Mouse (Mus musculus): ENCODE results near the gene Alk. TPM values are rescaled to one million over a fixed set of nuclear protein-coding genes. Genes with fewer than 3 reads are reported as not detected.
A peak's percentile ranks its signal among the peaks of the same experiment; 100 is the strongest.

The Alk gene
- polyA plus RNA-seq, 1 experiment from 2014 or later, result 2.7 TPM

DNA sequence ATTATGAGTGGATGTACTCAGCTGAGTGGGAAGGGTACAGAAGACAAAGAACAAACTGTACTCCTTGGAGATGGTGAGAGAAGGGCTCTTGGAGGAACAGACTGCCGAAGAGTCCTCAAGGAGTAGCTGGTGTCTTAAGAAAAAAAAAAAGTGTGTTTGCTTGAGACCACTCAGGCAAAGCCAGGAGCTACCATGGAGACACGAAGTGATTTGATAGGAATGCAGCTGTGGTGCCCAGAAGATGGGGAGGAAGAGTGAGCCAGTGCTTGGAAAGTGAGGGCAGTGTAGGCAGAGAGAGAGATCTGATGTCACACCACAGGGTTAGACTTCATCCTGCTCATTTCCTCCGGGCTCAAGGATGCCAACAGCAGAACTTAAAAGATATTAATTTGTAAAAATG lies 613.2 kb downstream of the Alk start:
- no peak overlapping the region for H3K27ac ChIP-seq (replicated peaks)
- ATAC-seq (replicated peaks), result no peak
- no peaks in the 10 kb centered on the region for H3K9me3 ChIP-seq
- H3K9ac ChIP-seq (replicated peaks), result no peak overlapping the region
- no peak overlapping the region for H3K4me2 ChIP-seq (replicated peaks)
- WGBS, result 74% methylated on average over 3 of the region's 3 CpGs
- H3K4me1 ChIP-seq, result 0 out of 2 replicates have a peak, but pooled peaks cover 4% of the 10 kb centered on the region
- H3K4me3 ChIP-seq, result no peak overlapping the region
- no peaks in the 10 kb centered on the region for H3K27me3 ChIP-seq
- H3K36me3 ChIP-seq, result no peaks in the 10 kb centered on the region

DNA sequence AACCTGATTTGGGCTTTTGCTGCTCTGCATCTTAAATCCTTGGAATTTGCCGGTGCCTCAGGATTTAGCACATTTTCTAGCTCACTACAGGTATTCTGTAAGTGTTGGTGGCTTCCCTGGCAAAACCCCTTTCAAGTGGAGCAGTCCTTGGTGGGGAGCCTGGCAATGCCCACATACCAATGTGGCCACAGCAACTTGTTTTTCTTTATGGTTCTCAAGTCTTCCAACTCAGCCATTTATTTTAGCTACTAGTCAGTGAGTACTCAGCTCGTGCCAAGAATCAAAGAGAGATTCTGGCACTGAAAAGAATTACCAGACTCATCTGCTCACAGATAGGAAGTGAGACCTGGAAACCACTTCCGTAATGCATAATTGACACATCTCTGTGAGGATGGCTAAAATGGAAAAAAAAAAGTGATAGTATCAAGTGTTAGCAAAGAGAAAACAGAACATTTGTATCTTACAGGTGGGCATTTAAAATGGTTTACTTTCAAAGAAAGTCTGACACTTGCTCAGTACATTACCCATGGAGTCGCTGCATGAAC lies 614.2 kb downstream of the Alk start:
- H3K4me1 ChIP-seq, result 0 out of 2 replicates have a peak, but pooled peaks cover 4% of the 10 kb centered on the region
- H3K4me3 ChIP-seq, result no peak overlapping the region
- H3K27ac ChIP-seq (replicated peaks), result no peak overlapping the region
- no peaks in the 10 kb centered on the region for H3K27me3 ChIP-seq
- ATAC-seq (replicated peaks), result no peak
- H3K9me3 ChIP-seq, result no peaks in the 10 kb centered on the region
- no peak overlapping the region for H3K9ac ChIP-seq (replicated peaks)
- H3K4me2 ChIP-seq (replicated peaks), result no peak overlapping the region
- no peaks in the 10 kb centered on the region for H3K36me3 ChIP-seq
- 67% methylated on average over 4 of the region's 4 CpGs for WGBS

DNA sequence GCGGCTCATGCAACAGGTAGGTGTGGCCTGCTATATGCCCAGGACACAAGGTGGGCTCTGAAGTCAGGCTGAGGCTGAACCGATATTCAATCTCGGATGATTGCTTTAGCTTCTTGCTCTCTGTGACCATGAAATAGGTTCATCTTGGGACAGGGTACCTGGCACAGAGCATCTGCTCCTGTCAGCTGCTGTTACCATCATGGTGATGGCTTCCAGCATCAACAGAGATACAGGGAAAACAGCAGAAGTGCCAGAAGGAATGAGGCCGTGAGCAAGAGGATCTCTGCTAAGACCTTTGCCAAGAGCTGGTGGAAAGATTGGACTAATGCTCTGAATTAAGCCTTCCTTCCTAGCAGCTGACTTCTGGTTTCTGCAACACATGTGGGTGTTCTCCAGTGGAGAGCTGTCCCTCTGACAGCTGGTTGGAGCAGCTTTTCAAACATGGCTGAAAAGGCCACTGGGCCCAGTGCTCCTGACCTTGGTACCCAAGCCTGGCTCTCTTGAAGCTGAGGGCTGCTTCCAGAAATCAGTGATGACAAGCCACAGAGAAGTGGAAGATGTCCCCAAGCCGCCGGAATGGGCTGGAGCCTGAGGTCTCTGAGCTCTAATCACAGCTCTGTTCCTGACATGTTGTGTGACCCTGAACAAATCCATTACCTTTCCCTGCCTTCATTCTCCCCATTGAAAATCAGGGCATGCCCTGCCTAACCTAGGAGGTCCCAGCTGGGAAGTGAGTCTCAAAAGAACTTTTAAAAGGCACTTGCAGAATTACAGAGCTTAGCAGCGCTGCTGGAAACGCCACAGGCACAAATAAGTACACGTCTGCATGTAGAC lies 615.5 kb downstream of the Alk start:
- H3K4me3 ChIP-seq, result no peak overlapping the region

DNA sequence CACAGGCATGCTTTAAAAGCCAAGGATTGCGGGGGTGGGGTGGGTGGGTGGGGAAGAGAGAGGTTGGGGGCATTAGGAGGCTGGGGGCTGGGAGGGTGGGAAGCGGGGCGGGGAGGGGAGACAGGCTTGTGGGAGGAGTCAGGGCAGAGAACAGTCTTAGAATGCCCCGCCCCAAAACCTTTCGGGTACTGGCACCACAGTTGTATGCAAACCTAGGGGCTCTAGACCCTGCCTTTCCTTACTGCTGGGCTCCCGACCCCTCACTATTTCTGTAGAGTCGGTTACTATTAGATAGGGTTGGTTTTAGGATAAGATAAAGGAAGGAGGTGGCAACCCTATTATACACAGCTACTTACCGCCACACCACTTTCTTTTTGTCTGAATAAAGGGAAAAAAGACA lies 617.4 kb downstream of the Alk start:
- H3K27me3 ChIP-seq, result no peaks in the 10 kb centered on the region
- no peak overlapping the region for H3K9ac ChIP-seq (replicated peaks)
- ATAC-seq (replicated peaks), result no peak
- no peak overlapping the region for H3K4me3 ChIP-seq
- WGBS, result 47% methylated on average over 8 of the region's 8 CpGs
- H3K4me2 ChIP-seq (replicated peaks), result no peak overlapping the region
- H3K9me3 ChIP-seq, result no peaks in the 10 kb centered on the region
- H3K36me3 ChIP-seq, result no peaks in the 10 kb centered on the region
- H3K27ac ChIP-seq (replicated peaks), result no peak overlapping the region
- 0 out of 2 replicates have a peak, but pooled peaks cover 4% of the 10 kb centered on the region for H3K4me1 ChIP-seq

More for the DNA sequence above, 615.5 kb downstream of the Alk start:
- 62% methylated on average over 9 of the region's 9 CpGs for WGBS
- Histone ChIP-seq H3K27me3 (no peaks in the 10 kb centered on the region), H3K27ac (replicated peaks) (no peak overlapping the region), H3K36me3 (no peaks in the 10 kb centered on the region), H3K4me2 (replicated peaks) (no peak overlapping the region), H3K4me1 (0 out of 2 replicates have a peak, but pooled peaks cover 4% of the 10 kb centered on the region), H3K9me3 (no peaks in the 10 kb centered on the region), H3K9ac (replicated peaks) (no peak overlapping the region)
- ATAC-seq (replicated peaks), result no peak

DNA sequence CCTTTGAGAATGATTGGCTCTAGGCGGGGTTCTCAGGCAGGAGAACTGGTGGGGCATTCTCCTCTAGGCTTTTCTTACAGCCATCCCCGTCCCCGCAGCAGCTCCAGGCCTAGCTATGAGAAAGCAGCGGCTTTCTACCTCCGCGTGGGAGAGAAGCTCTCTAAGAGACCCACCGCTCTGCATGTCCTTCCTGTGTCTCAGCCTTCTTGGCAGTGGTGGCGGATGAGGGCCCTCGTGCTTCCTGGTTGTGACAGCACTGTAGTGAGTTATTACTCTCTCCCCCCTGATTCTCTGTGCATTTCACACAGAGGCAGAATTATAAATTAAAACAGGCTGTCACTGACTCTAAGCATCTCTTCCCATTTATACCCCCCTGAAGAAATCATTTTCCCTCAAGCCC lies 618.0 kb downstream of the Alk start:
- 63% methylated on average over 9 of the region's 9 CpGs for WGBS
- Histone ChIP-seq H3K4me2 (replicated peaks) (no peak overlapping the region), H3K27ac (replicated peaks) (no peak overlapping the region), H3K9me3 (no peaks in the 10 kb centered on the region), H3K4me3 (no peak overlapping the region), H3K27me3 (no peaks in the 10 kb centered on the region), H3K9ac (replicated peaks) (no peak overlapping the region), H3K36me3 (no peaks in the 10 kb centered on the region), H3K4me1 (peaks cover 4% of the 10 kb centered on the region; the same call in 1 of the 2 replicates)
- ATAC-seq (replicated peaks), result no peak

DNA sequence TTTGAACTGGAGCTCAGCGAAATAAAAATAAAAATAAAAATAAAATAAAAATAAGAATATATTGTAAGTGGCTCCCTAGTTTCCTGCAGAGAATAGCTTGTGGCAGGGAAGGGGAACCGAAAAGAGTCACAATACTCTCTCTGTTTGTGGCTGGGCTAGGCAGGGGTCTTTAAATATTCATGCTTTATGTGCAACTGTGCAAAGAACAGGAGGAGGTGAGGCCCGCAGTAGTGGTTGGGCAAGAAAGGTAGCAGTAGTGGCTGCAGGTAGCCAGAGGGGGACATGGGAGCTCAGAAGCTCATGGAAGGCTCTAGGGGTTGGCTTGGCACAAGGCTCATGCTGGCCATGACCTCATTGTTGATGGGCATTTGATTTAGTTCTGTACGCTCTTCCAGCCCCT lies 623.2 kb downstream of the Alk start:
- Histone ChIP-seq H3K27me3 (no peaks in the 10 kb centered on the region), H3K4me1 (peaks cover 34% of the 10 kb centered on the region), H3K9me3 (no peaks in the 10 kb centered on the region), H3K27ac (replicated peaks) (peak overlapping the region; percentile 78), H3K36me3 (no peaks in the 10 kb centered on the region), H3K4me3 (no peak overlapping the region), H3K4me2 (replicated peaks) (no peak overlapping the region), H3K9ac (replicated peaks) (no peak overlapping the region)
- WGBS, result 26% methylated on average over 4 of the region's 4 CpGs
- ATAC-seq (replicated peaks), result peak; percentile 51; the same call in 1 of the 2 replicates

DNA sequence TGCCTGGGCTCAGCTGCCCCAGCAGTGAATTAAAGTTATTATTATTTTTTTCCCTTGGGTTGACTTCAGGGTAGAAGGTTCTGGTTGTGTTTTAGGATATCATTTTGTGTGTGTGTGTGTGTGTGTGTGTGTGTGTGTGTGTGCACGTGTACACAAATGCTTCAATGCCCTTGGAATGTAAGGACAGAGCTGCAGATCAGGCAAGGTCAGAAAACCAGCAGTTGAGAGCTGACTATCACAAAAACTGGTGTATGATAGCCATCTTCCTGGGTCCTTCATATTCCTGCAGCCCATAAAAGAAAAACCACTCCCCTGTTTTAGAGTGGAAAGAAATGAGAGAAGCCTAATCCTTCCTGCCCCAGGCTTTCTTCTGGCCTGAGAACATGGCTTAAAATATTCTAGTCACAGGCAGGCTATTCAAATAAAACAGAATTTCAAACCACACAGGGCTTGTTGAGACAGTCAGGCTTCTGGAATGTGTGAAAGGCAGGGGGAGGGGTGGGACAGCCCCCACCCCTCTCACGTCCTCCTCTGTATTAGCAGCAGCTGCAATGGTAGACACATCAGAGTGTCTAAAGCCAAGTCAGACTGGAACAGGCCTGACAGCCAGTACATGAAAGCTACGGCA lies 623.8 kb downstream of the Alk start:
- Histone ChIP-seq H3K9ac (replicated peaks) (no peak overlapping the region), H3K4me2 (replicated peaks) (no peak overlapping the region), H3K27ac (replicated peaks) (peak overlapping the region; percentile 78), H3K27me3 (no peaks in the 10 kb centered on the region), H3K36me3 (no peaks in the 10 kb centered on the region), H3K4me3 (no peak overlapping the region), H3K4me1 (peaks cover 34% of the 10 kb centered on the region), H3K9me3 (no peaks in the 10 kb centered on the region)
- peak; percentile 96 for ATAC-seq (replicated peaks)
- 10% methylated on average over 3 of the region's 3 CpGs for WGBS

DNA sequence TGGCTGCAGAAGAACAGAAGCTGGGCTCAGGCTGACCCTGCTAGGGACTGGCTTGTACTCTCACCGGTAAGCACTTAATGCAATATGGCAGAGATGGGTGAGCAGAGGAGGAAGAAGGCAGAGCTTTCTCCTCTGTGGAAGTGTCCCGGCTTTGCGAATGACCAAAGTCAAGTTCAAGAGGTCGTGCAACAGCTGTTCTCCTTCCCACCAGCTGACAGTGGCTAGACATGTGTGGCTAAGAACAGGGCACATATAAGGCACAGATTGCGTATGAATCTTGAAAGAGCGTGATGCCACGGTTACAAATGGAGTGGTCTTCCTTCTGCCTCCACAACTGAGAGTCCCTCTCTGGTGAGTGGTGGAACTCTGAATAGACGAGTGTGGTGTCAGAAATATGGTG lies 625.3 kb downstream of the Alk start:
- Histone ChIP-seq H3K27ac (replicated peaks) (no peak overlapping the region), H3K9me3 (no peaks in the 10 kb centered on the region), H3K27me3 (no peaks in the 10 kb centered on the region), H3K4me1 (peaks cover 34% of the 10 kb centered on the region), H3K9ac (replicated peaks) (no peak overlapping the region), H3K36me3 (no peaks in the 10 kb centered on the region), H3K4me2 (replicated peaks) (no peak overlapping the region), H3K4me3 (no peak overlapping the region)
- no peak for ATAC-seq (replicated peaks)
- 96% methylated on average over 8 of the region's 8 CpGs for WGBS

DNA sequence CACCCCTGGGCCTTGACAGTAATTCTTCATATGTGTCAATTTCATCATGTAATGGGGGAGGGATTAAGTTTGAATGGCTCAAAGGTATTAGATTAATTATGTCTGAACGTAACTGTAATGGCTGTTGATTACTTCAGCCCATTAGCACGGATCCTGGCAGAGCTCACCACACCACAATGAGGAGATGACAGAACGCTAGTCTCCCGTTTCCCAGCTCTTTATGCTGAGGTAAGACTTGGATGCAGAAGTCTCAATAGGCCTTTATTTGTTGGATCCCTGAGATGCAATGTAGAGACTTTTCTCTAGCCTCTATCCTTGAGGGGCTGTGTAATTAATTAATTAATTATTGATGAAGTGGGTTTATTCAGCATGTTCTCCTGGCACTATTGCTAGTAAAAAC lies 627.8 kb downstream of the Alk start:
- no peak overlapping the region for H3K4me3 ChIP-seq
- no peak overlapping the region for H3K4me2 ChIP-seq (replicated peaks)
- H3K36me3 ChIP-seq, result no peaks in the 10 kb centered on the region
- H3K9ac ChIP-seq (replicated peaks), result no peak overlapping the region
- peaks cover 34% of the 10 kb centered on the region for H3K4me1 ChIP-seq
- 23% methylated on average over 4 of the region's 4 CpGs for WGBS
- peak overlapping the region; percentile 4; the same call in 1 of the 2 replicates for H3K27ac ChIP-seq (replicated peaks)
- H3K27me3 ChIP-seq, result no peaks in the 10 kb centered on the region
- peak; percentile 36 for ATAC-seq (replicated peaks)
- H3K9me3 ChIP-seq, result no peaks in the 10 kb centered on the region

DNA sequence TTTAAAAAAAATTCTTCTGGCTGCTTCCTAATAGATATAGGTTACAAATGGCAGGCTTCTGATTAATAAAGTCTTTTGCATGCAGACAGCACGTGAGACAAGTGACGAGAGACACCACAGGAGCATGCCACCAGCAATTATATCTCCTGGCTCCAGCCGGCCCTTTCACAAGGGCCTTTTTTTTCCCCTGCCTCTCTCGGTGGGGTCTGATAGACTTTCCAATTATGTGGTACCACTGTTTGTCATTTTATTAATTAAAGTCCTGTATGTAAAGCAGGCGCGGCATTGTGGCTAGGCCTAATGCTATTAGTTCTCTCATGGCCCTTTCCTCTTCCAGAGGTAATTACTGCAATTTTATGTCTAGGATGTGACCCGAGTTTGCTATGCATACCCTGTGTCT lies 630.7 kb downstream of the Alk start:
- no peak overlapping the region for H3K27ac ChIP-seq (replicated peaks)
- no peaks in the 10 kb centered on the region for H3K9me3 ChIP-seq
- H3K4me1 ChIP-seq, result peaks cover 18% of the 10 kb centered on the region
- no peak for ATAC-seq (replicated peaks)
- no peak overlapping the region for H3K4me2 ChIP-seq (replicated peaks)
- no peak overlapping the region for H3K4me3 ChIP-seq
- no peaks in the 10 kb centered on the region for H3K27me3 ChIP-seq
- no peak overlapping the region for H3K9ac ChIP-seq (replicated peaks)
- H3K36me3 ChIP-seq, result no peaks in the 10 kb centered on the region
- 24% methylated on average over 7 of the region's 7 CpGs for WGBS

DNA sequence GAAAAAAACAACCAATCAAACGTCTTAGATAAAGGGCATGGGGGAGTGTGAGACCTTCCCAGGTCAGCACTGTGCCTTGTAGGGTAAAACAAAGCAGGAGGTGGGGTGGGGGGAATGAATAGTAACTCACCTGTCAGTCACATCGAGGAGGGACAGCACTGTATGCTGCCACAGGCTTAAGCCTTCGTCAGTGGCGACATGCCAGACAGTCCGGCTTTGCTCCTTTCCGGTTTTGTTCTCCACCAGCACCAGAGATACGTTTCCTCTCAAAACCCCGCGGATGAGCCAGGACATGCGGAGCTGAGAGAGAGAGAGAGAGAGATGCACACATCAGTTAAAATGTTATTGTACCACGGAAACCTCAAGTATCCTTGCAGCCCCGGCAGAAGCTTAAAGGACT lies 637.1 kb downstream of the Alk start:
- peaks cover 3% of the 10 kb centered on the region; the same call in 1 of the 2 replicates for H3K27me3 ChIP-seq
- WGBS, result 70% methylated on average over 12 of the region's 12 CpGs
- ATAC-seq (replicated peaks), result no peak

More for the DNA sequence above, 637.1 kb downstream of the Alk start:
- no peak overlapping the region for H3K4me3 ChIP-seq
- H3K9me3 ChIP-seq, result no peaks in the 10 kb centered on the region
- no peak overlapping the region for H3K4me2 ChIP-seq (replicated peaks)
- no peak overlapping the region for H3K27ac ChIP-seq (replicated peaks)
- 0 out of 2 replicates have a peak, but pooled peaks cover 5% of the 10 kb centered on the region for H3K4me1 ChIP-seq
- no peaks in the 10 kb centered on the region for H3K36me3 ChIP-seq
- no peak overlapping the region for H3K9ac ChIP-seq (replicated peaks)

Measured in forebrain, embryonic 15.5 days (tissue).